Mouse (Mus musculus): Measurements from ENCODE around the gene Neu4. TPM values are rescaled to one million over a fixed set of nuclear protein-coding genes. Genes with fewer than 3 reads are reported as not detected.
A peak's percentile ranks its signal among the peaks of the same experiment; 100 is the strongest.
"Not testable (repeated sequence)": the region's sequence is repeated elsewhere in the genome, so short reads cannot be mapped to it uniquely, and the experiment has no call there.

Gene Neu4
- polyA plus RNA-seq, 1 experiment from 2014 or later = 0.41 TPM

GRCm38 (mm10) chr1:94045559-94045958 is 25.3 kb downstream of the Neu4 start:
- Histone ChIP-seq H3K9ac (ENCODE audit: low read depth, low read length) (no peak overlapping the region), H3K4me3 (ENCODE audit: low read length) (no peak overlapping the region), H3K36me3 (ENCODE audit: control insufficient read depth, insufficient read depth, low read length) (no peaks in the 10 kb centered on the region), H3K4me2 (ENCODE audit: low read length) (no peak overlapping the region), H3K27me3 (replicated peaks; ENCODE audit: control insufficient read depth, insufficient read depth, low read length) (no peaks in the 10 kb centered on the region), H3K27ac (ENCODE audit: low read depth, low read length) (no peak overlapping the region), H3K9me3 (ENCODE audit: control insufficient read depth, low read length) (no peaks in the 10 kb centered on the region), H3K4me1 (ENCODE audit: control insufficient read depth, insufficient read depth, low read depth, low read length) (no peaks in the 10 kb centered on the region)
- 83% methylated on average over 3 of the region's 3 CpGs for WGBS
- ATAC-seq = no peak

DNA sequence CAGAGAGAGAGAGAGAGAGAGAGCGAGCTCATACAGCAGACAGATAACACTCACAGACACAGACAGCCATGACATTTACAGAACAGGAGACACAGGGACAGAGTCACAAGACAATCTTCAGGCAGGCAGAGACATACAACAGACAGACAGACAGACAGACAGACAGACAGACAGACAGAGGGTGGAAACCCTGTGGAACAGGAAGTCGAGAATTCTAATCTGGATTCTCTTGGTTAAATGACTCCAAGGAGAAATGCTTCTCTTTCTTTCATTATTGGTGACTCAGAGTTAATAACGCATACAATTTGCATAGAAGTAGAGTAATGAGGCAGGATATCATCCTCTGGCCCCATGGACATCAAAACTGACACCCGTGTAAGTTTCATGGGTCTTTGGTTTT is 26.3 kb downstream of the Neu4 start:
- no peak for ATAC-seq
- Histone ChIP-seq H3K4me3 (ENCODE audit: low read length) (no peak overlapping the region), H3K4me2 (ENCODE audit: low read length) (no peak overlapping the region), H3K4me1 (ENCODE audit: control insufficient read depth, insufficient read depth, low read depth, low read length) (no peaks in the 10 kb centered on the region), H3K27me3 (replicated peaks; ENCODE audit: control insufficient read depth, insufficient read depth, low read length) (no peaks in the 10 kb centered on the region), H3K27ac (ENCODE audit: low read depth, low read length) (no peak overlapping the region), H3K9me3 (ENCODE audit: control insufficient read depth, low read length) (no peaks in the 10 kb centered on the region), H3K9ac (ENCODE audit: low read depth, low read length) (no peak overlapping the region), H3K36me3 (ENCODE audit: control insufficient read depth, insufficient read depth, low read length) (no peaks in the 10 kb centered on the region)
- WGBS = 75% methylated on average over 4 of the region's 4 CpGs

DNA sequence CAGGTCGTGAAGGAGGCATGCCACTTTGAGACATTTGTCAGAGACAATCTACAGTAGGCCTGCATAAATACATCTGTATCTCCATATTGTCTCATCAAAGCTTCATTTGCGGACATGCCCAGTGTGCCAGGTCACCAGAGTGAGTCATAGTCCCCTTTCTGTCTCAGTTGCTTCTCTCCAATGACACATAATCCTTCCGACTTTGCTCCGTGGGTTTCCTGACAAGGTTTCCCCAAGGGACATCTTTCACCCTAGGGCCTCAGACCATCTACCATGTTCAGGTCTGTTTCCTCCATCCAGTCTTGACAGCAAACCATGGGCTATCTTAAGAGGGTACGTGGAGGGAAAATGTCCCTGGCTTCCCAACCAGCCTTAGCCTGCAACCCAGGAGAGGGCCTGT is 30.9 kb downstream of the Neu4 start:
- no peaks in the 10 kb centered on the region for H3K36me3 ChIP-seq (ENCODE audit: control insufficient read depth, insufficient read depth, low read length)
- H3K9ac ChIP-seq (ENCODE audit: low read depth, low read length) = no peak overlapping the region
- no peaks in the 10 kb centered on the region for H3K4me1 ChIP-seq (ENCODE audit: control insufficient read depth, insufficient read depth, low read depth, low read length)
- H3K27ac ChIP-seq (ENCODE audit: low read depth, low read length) = no peak overlapping the region
- no peaks in the 10 kb centered on the region for H3K9me3 ChIP-seq (ENCODE audit: control insufficient read depth, low read length)
- H3K4me2 ChIP-seq (ENCODE audit: low read length) = no peak overlapping the region
- H3K27me3 ChIP-seq (replicated peaks; ENCODE audit: control insufficient read depth, insufficient read depth, low read length) = no peaks in the 10 kb centered on the region
- no peak for ATAC-seq
- 85% methylated on average over 5 of the region's 5 CpGs for WGBS
- H3K4me3 ChIP-seq (ENCODE audit: low read length) = no peak overlapping the region

DNA sequence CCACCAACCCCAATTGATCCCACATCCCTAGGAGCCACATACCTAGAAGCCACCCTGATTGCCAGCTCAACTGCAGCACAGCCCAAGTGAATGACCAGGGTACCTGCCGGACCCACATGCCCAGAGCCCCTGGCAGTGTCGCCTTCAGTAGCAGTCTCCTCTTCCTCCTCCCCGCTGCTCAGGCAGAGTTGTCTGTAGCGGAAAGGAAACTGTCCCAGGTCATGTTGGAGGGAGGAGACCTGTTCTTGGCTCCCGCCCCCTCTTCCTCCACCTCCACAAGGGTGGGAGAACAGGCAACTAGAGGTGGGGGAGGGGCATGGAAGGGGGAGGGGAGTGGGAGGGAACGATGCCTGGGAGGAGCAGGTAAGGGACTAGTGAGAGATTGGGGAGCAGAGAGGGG is 32.1 kb downstream of the Neu4 start, which contains the start of gene Pdcd1:
Gene Pdcd1, minus strand, starts transcription at position 181 of the 400 bp plus-strand sequence.
- H3K4me2 ChIP-seq (ENCODE audit: low read length) = no peak within 1 kb of the TSS
- H3K9ac ChIP-seq (ENCODE audit: low read depth, low read length) = no peak within 1 kb of the TSS
- no peak within 1 kb of the TSS for H3K27ac ChIP-seq (ENCODE audit: low read depth, low read length)
- ATAC-seq = no peak
- WGBS = 68% methylated on average over 6 of the region's 6 CpGs
- H3K4me3 ChIP-seq (ENCODE audit: low read length) = no peak within 1 kb of the TSS
- no peaks in the 10 kb centered on the region for H3K36me3 ChIP-seq (ENCODE audit: control insufficient read depth, insufficient read depth, low read length)
- no peaks in the 10 kb centered on the region for H3K9me3 ChIP-seq (ENCODE audit: control insufficient read depth, low read length)
- no peaks in the 10 kb centered on the region for H3K4me1 ChIP-seq (ENCODE audit: control insufficient read depth, insufficient read depth, low read depth, low read length)
- no peaks in the 10 kb centered on the region for H3K27me3 ChIP-seq (replicated peaks; ENCODE audit: control insufficient read depth, insufficient read depth, low read length)

DNA sequence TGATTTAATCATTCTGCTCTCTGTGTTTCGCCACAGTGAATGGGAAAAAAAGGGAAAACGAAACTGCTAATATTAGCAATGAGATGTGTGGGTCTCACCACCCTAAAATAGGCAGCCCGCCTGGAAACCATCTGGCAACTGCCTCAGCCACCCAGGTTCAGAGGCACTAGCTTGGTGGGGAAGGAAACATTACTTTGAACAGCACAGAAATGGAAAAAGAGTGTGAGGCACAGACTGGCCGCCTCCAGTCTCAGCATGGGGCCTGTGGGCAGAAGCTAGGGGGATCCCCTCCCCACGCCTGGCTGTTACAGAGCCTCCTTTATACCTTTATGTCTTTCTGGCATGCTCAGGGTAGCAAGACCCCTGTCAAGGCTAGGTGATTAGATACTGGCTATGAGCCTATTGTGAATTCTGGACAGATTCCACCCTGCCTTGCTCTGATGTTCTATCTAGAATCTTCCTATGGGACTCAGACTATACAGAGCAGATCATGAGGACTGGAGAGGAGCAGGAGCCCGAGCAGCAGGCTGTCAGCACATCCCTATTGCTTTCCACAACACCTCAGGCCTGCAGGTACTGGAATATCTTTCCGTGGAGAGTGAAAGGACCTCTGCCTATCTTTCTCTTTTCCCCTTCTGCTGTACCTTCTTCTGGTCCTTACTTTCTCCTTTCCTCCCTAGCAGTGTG is 33.4 kb downstream of the Neu4 start:
- no peaks in the 10 kb centered on the region for H3K9me3 ChIP-seq (ENCODE audit: control insufficient read depth, low read length)
- H3K9ac ChIP-seq (ENCODE audit: low read depth, low read length) = no peak overlapping the region
- H3K27ac ChIP-seq (ENCODE audit: low read depth, low read length) = no peak overlapping the region
- no peaks in the 10 kb centered on the region for H3K27me3 ChIP-seq (replicated peaks; ENCODE audit: control insufficient read depth, insufficient read depth, low read length)
- no peak overlapping the region for H3K4me2 ChIP-seq (ENCODE audit: low read length)
- 69% methylated on average over 7 of the region's 7 CpGs for WGBS
- H3K4me1 ChIP-seq (ENCODE audit: control insufficient read depth, insufficient read depth, low read depth, low read length) = no peaks in the 10 kb centered on the region
- H3K4me3 ChIP-seq (ENCODE audit: low read length) = no peak overlapping the region
- H3K36me3 ChIP-seq (ENCODE audit: control insufficient read depth, insufficient read depth, low read length) = no peaks in the 10 kb centered on the region
- ATAC-seq = 0 out of 2 replicates have a peak, but pooled peaks have one; percentile 17

DNA sequence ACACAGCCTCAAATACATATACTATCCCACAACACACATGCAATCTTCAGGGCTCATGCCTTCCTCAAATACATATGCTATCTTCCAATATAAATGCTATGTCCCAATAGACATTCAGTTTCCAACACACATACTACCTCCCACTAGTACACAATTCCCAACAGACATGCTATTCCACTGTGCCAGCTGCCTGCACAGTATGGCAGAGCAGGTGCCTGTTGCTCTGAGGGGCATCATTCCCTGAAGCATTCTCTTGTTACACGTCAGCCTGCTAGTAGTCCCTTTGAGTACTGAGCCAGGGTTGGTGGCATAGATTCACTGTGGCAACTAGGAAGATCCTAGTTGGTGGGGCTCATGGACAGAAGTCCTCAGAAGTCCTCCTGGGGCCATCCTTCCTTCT is 34.2 kb downstream of the Neu4 start:
- Histone ChIP-seq H3K4me1 (ENCODE audit: control insufficient read depth, insufficient read depth, low read depth, low read length) (no peaks in the 10 kb centered on the region), H3K9ac (ENCODE audit: low read depth, low read length) (no peak overlapping the region), H3K36me3 (ENCODE audit: control insufficient read depth, insufficient read depth, low read length) (no peaks in the 10 kb centered on the region), H3K4me2 (ENCODE audit: low read length) (no peak overlapping the region), H3K27me3 (replicated peaks; ENCODE audit: control insufficient read depth, insufficient read depth, low read length) (no peaks in the 10 kb centered on the region), H3K27ac (ENCODE audit: low read depth, low read length) (no peak overlapping the region), H3K4me3 (ENCODE audit: low read length) (no peak overlapping the region), H3K9me3 (ENCODE audit: control insufficient read depth, low read length) (no peaks in the 10 kb centered on the region)
- no peak for ATAC-seq
- WGBS = 65% methylated on average over 1 of the region's 1 CpGs

DNA sequence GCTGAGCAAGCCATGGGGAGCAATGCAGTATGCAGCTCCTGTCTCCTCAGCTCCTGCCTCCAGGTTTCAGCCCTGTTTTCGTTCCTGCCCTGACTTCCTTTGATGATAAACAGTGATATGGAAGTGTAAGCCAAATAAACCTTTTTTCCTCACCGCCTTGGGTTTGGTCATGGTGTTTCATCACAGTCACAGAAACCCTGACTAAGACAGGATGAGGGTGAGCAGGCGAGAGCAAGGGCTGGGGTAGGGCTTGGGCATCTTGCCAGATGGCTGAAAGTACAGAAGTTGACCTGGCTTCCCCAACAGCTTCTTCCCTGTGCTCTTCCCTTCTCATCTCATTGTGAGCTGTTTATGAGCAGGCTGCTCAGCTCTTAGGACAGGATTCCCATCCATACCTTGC is 35.7 kb downstream of the Neu4 start:
- Histone ChIP-seq H3K27ac (ENCODE audit: low read depth, low read length) (no peak overlapping the region), H3K4me1 (ENCODE audit: control insufficient read depth, insufficient read depth, low read depth, low read length) (no peaks in the 10 kb centered on the region), H3K27me3 (replicated peaks; ENCODE audit: control insufficient read depth, insufficient read depth, low read length) (no peaks in the 10 kb centered on the region), H3K9ac (ENCODE audit: low read depth, low read length) (no peak overlapping the region), H3K4me2 (ENCODE audit: low read length) (no peak overlapping the region), H3K4me3 (ENCODE audit: low read length) (no peak overlapping the region), H3K36me3 (ENCODE audit: control insufficient read depth, insufficient read depth, low read length) (no peaks in the 10 kb centered on the region), H3K9me3 (ENCODE audit: control insufficient read depth, low read length) (no peaks in the 10 kb centered on the region)
- ATAC-seq = no peak
- 80% methylated on average over 3 of the region's 3 CpGs for WGBS

DNA sequence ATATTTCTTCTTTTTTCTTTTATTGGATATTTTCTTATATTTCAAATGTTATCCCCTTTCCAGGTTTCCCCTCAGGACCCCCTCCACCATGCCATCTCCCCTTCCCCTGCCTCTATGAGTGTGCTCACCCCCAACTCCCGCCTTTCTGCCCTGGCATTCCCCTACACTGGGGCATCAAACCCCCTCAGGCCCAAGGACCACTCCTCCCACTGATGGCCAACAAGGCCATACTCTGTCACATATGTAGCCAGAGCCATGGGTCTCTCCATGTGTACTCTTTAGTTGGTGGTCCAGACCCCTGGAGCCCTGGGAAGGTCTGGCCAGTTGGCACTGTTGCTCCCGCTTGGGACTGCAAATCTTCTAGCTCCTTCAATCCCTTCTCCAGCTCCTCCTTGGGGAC is 37.1 kb downstream of the Neu4 start:
- Histone ChIP-seq H3K9me3 (ENCODE audit: control insufficient read depth, low read length) (no peaks in the 10 kb centered on the region), H3K27me3 (replicated peaks; ENCODE audit: control insufficient read depth, insufficient read depth, low read length) (no peaks in the 10 kb centered on the region), H3K36me3 (ENCODE audit: control insufficient read depth, insufficient read depth, low read length) (no peaks in the 10 kb centered on the region), H3K27ac (ENCODE audit: low read depth, low read length) (no peak overlapping the region), H3K4me2 (ENCODE audit: low read length) (no peak overlapping the region), H3K9ac (ENCODE audit: low read depth, low read length) (no peak overlapping the region), H3K4me1 (ENCODE audit: control insufficient read depth, insufficient read depth, low read depth, low read length) (no peaks in the 10 kb centered on the region), H3K4me3 (ENCODE audit: low read length) (no peak overlapping the region)
- WGBS = 90% methylated on average over 2 of the region's 2 CpGs
- no peak for ATAC-seq

DNA sequence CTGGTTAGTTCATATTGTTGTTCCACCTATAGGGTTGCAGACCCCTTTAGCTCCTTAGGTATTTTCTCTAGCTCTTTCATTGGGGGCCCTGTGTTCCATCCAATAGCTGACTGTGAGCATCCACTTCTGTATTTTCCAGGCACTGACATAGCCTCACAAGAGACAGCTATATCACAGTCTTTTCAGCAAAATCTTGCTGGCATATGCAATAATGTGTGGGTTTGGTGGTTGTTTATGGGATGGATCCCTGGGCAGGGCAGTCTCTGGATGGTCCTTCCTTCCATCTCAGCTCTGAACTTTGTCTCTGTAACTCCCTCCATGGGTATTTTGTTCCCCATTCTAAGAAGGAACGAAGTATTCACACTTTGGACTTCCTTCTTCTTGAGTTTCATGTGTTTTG is 38.0 kb downstream of the Neu4 start:
- not testable (repeated sequence) for H3K4me1 ChIP-seq (ENCODE audit: control insufficient read depth, insufficient read depth, low read depth, low read length); H3K36me3 ChIP-seq (ENCODE audit: control insufficient read depth, insufficient read depth, low read length); H3K4me3 ChIP-seq (ENCODE audit: low read length); H3K27ac ChIP-seq (ENCODE audit: low read depth, low read length); H3K9me3 ChIP-seq (ENCODE audit: control insufficient read depth, low read length); H3K27me3 ChIP-seq (replicated peaks; ENCODE audit: control insufficient read depth, insufficient read depth, low read length); H3K9ac ChIP-seq (ENCODE audit: low read depth, low read length); ATAC-seq; H3K4me2 ChIP-seq (ENCODE audit: low read length)
- 60% methylated on average over 1 of the region's 1 CpGs for WGBS

GRCm38 (mm10) chr1:94074756-94075155 is 54.5 kb downstream of the Neu4 start:
- no peaks in the 10 kb centered on the region for H3K36me3 ChIP-seq (ENCODE audit: control insufficient read depth, insufficient read depth, low read length)
- no peaks in the 10 kb centered on the region for H3K9me3 ChIP-seq (ENCODE audit: control insufficient read depth, low read length)
- ATAC-seq = no peak
- no peak overlapping the region for H3K27ac ChIP-seq (ENCODE audit: low read depth, low read length)
- no peak overlapping the region for H3K4me2 ChIP-seq (ENCODE audit: low read length)
- H3K27me3 ChIP-seq (replicated peaks; ENCODE audit: control insufficient read depth, insufficient read depth, low read length) = no peaks in the 10 kb centered on the region
- WGBS = 94% methylated on average over 6 of the region's 6 CpGs
- H3K4me1 ChIP-seq (ENCODE audit: control insufficient read depth, insufficient read depth, low read depth, low read length) = no peaks in the 10 kb centered on the region
- H3K9ac ChIP-seq (ENCODE audit: low read depth, low read length) = no peak overlapping the region
- H3K4me3 ChIP-seq (ENCODE audit: low read length) = no peak overlapping the region

All from hindbrain, embryonic 16.5 days (tissue).